Comparison of ENCODE assay signal across 8 mouse cellular contexts in genomic region chr13:28959458-28959978, GRCm38 (mm10). TPM values are rescaled to one million over a fixed set of nuclear protein-coding genes. Genes with fewer than 3 reads are reported as not detected.
DNase-seq lines count a peak whose midpoint lies in the region; ATAC-seq lines count a peak whose summit lies in the region.

No protein-coding gene starts in this region.

- ATAC-seq in inflammation-experienced regulatory T-cells, adult 6 months: peak; percentile 59
- peak; percentile 74 for ATAC-seq in megakaryocyte progenitor cell, adult 5-6 weeks (replicated peaks; ENCODE audit: poor library complexity)

- intact Hi-C loops in left cerebral cortex, postnatal 14 days (cut with DNase I): loop anchor here (2.0 to 10.0 kb wide), 4 partner anchors 58 to 879 kb away; no protein-coding TSS in a partner anchor

- peak; percentile 72 for DNase-seq in adrenal gland, adult 8-10 months
- DNase-seq in embryo, embryonic 11 days: peak; percentile 93
- DNase-seq in gastrocnemius, postnatal 25 days: peak; percentile 80
- DNase-seq in left cerebral cortex, postnatal 14 days (ENCODE audit: low spot score in 2 of 2): peak; percentile 81 to 83
- DNase-seq in right cerebral cortex, postnatal 10 days (ENCODE audit: low spot score in 2 of 2): peak; percentile 90
- DNase-seq in urinary bladder, adult 2 months (ENCODE audit: low spot score): peak; percentile 73

RNA-seq across cellular contexts. Expression of gene Sox4, which starts 6.0 kb away (rescaled TPM):
- 10 to 100 TPM; 21.8 to 31.1 (median 26.7) TPM for total RNA-seq in adrenal gland, adult 8-10 months (2022)
- total RNA-seq in gastrocnemius, postnatal 25 days (2021): 1 to 10 TPM; 4.8 to 5.3 TPM
- polyA plus RNA-seq in inflammation-experienced regulatory T-cells, adult 6 months (2017; shearing (Covaris generic)): under 1 TPM in 2 of 3 experiments, not detected in 1; 0.08 to 0.15 TPM
- 10 to 100 TPM; 33.1 to 43.8 TPM for total RNA-seq in left cerebral cortex, postnatal 14 days (2021)
- total RNA-seq in megakaryocyte progenitor cell, adult 5-6 weeks (2015): 27.6 and 35.4 TPM in 2 replicates
- 34.8 and 47.8 TPM in 2 replicates for total RNA-seq in megakaryocyte progenitor cell, adult 5-6 weeks (2017)
- polyA plus RNA-seq in urinary bladder, adult 2 months (2012; rRNA removed): 19.1 and 19.8 TPM in 2 replicates

Comparison
In these comparisons a context has a peak if more than half of its experiments do, and no peak if none do; other contexts are left out.
1. Peak in every context shown above with its lines: DNase-seq and ATAC-seq.